Mouse (Mus musculus): ENCODE data around the gene Map4.

GRCm38 (mm10) chr9:110081066-110081465 is 149.8 kb downstream of the Map4 start:
- TF ChIP-seq CTCF (IDR thresholded peaks at IDR 0.05; ENCODE audit: control insufficient read depth, insufficient read depth, insufficient replicate concordance, low read depth, low read length) = no peak
- no peak for TF ChIP-seq POLR2A (IDR thresholded peaks at IDR 0.05; ENCODE audit: control insufficient read depth, low read depth, low read length)

Data from testis, adult 2 months (tissue).